Mouse (Mus musculus) CH12.LX (cell line): ENCODE results near the gene Ldb2. TPM values are rescaled to one million over a fixed set of nuclear protein-coding genes. Genes with fewer than 3 reads are reported as not detected.

ENCODE experiments used
- DNase-seq: peaks from one replicate; pipeline ENCODE4 v3.0.0-alpha.2; 2013; ENCODE audit errors: extremely low read depth
- H3K27ac ChIP-seq: 2 replicates; pipeline ENCODE4 v1.5.1; 2012; ENCODE audit warnings: low read depth, mild to moderate bottlenecking, control low read depth, moderate library complexity; ENCODE audit not compliant: insufficient read depth
- H3K27me3 ChIP-seq: replicated peaks from 2 replicates; pipeline ENCODE3; 2012; ENCODE audit warnings: inconsistent platforms
- H3K36me3 ChIP-seq, 2 experiments: replicated peaks in 1 of 2; 2 replicates each; pipeline versions ENCODE3 to v1.6.1; 2012; ENCODE audit warnings: inconsistent platforms in 1 of 2, low read length in 1 of 2, mild to moderate bottlenecking in 1 of 2, mixed read lengths in 1 of 2, moderate library complexity in 1 of 2; ENCODE audit not compliant: control insufficient read depth in 1 of 2, insufficient read depth in 1 of 2
- H3K4me1 ChIP-seq, 2 experiments: 2 replicates each; pipeline ENCODE4 v1.6.1; 2012; ENCODE audit warnings: inconsistent platforms in 1 of 2, moderate library complexity in 1 of 2; ENCODE audit not compliant: insufficient read depth in 2 of 2, control insufficient read depth in 1 of 2
- H3K4me2 ChIP-seq: 2 replicates; pipeline ENCODE4 v1.6.1; 2012; ENCODE audit warnings: low read depth, mild to moderate bottlenecking, control low read depth; ENCODE audit not compliant: poor library complexity, insufficient read depth, severe bottlenecking
- H3K4me3 ChIP-seq, 3 experiments: fragments of 150-350 bp in 1 of 3; sonication (generic) in 1 of 3; replicated peaks in 1 of 3; 2 replicates each; pipeline versions ENCODE3 to v1.5.1; 2011 to 2012; ENCODE audit warnings: low read depth in 2 of 3, low read length in 2 of 3, mild to moderate bottlenecking in 2 of 3, moderate library complexity in 2 of 3, control low read depth in 1 of 3, improper control_type of control experiment in 1 of 3, inconsistent platforms in 1 of 3, mixed read lengths in 1 of 3; ENCODE audit not compliant: poor library complexity in 1 of 3
- H3K79me2 ChIP-seq: replicated peaks from 2 replicates; pipeline ENCODE4 v1.6.1; 2012; ENCODE audit warnings: mild to moderate bottlenecking, moderate library complexity; ENCODE audit not compliant: control insufficient read depth, poor library complexity, insufficient read depth, severe bottlenecking; ENCODE audit errors: extremely low read depth
- H3K9ac ChIP-seq: 2 replicates; pipeline ENCODE4 v1.6.1; 2012; ENCODE audit warnings: low read depth, mild to moderate bottlenecking, control low read depth, moderate library complexity; ENCODE audit not compliant: insufficient read depth
- H3K9me3 ChIP-seq: replicated peaks from 2 replicates; pipeline ENCODE3; 2012; ENCODE audit warnings: low read length, inconsistent platforms, mixed read lengths
- CTCF ChIP-seq, 2 experiments: IDR thresholded peaks in 1 of 2; conservative IDR thresholded peaks in 1 of 2; 2 replicates each; pipeline ENCODE4 v1.5.1; 2011 to 2012; ENCODE audit warnings: low read depth in 2 of 2, low read length in 2 of 2, improper control_type of control experiment in 1 of 2, inconsistent platforms in 1 of 2, mild to moderate bottlenecking in 1 of 2, moderate library complexity in 1 of 2
- ETS1 ChIP-seq: conservative IDR thresholded peaks from 2 replicates; pipeline ENCODE4 v1.6.1; 2012; ENCODE audit warnings: low read depth, mild to moderate bottlenecking, inconsistent platforms, low read length, improper control_type of control experiment, moderate library complexity
- HCFC1 ChIP-seq: IDR thresholded peaks from 2 replicates; pipeline ENCODE4 v1.6.1; 2012; ENCODE audit warnings: low read depth, mild to moderate bottlenecking, inconsistent platforms, low read length, improper control_type of control experiment
- IRF4 ChIP-seq: IDR thresholded peaks from 2 replicates; pipeline ENCODE4 v1.6.1; 2014; ENCODE audit warnings: low read depth, mild to moderate bottlenecking, inconsistent platforms, low read length, improper control_type of control experiment
- PAX5 ChIP-seq: IDR thresholded peaks from 2 replicates; pipeline ENCODE4 v1.6.1; 2012; ENCODE audit warnings: low read length, inconsistent platforms, mixed read lengths
- RAD21 ChIP-seq: IDR thresholded peaks from 2 replicates; pipeline ENCODE4 v1.6.1; 2011; ENCODE audit warnings: low read depth, mild to moderate bottlenecking, low read length, improper control_type of control experiment, moderate library complexity
- TCF12 ChIP-seq: IDR thresholded peaks from 2 replicates; pipeline ENCODE4 v1.6.1; 2014; ENCODE audit warnings: low read depth, mild to moderate bottlenecking, inconsistent platforms, low read length, improper control_type of control experiment
- USF1 ChIP-seq: IDR thresholded peaks from 2 replicates; pipeline ENCODE4 v1.6.1; 2014; ENCODE audit warnings: low read depth, mild to moderate bottlenecking, inconsistent platforms, low read length, improper control_type of control experiment
- dilution Hi-C: fragments of 300-500 bp; cut with MboI; formaldehyde crosslinking; loops from 2 replicates; pipeline ENCODE4 v1.14.3; 2020; ENCODE audit warnings: low sequenced_read_pairs; ENCODE audit not compliant: extremely low pct_unique_long_range_greater_than_20kb, extremely low pct_ligation_motif_present
- in situ Hi-C: fragments of 300-500 bp; cut with MboI; formaldehyde crosslinking; loops from 3 replicates; pipeline ENCODE4 v1.14.3; 2019; ENCODE audit warnings: low sequenced_read_pairs, low pct_ligation_motif_present, low pct_unique_long_range_greater_than_20kb, mixed read lengths
- polyA plus RNA-seq: library from polyadenylated mRNA; unstranded; fragments of >175 nt; gene quantifications from 2 replicates; pipeline ENCODE4 v1.2.1, GENCODE M21; 2012; ENCODE audit warnings: low read depth; ENCODE audit not compliant: insufficient read length
- total RNA-seq, 2 experiments: library from RNA; depleted of rRNA; stranded (reverse); fragments of 300-350 nt in 1 of 2; fragments of >200 nt in 1 of 2; gene quantifications; 2 replicates each; pipeline ENCODE4 v1.2.3; 2012 to 2014

The Ldb2 gene
- total and polyA plus RNA-seq, 3 experiments, result not detected

GRCm38 (mm10) chr5:44706997-44707698, 92.3 kb downstream of the Ldb2 start:
- Histone ChIP-seq H3K9me3 (no peaks in the 10 kb centered on the region), H3K27ac (no peak overlapping the region), H3K4me1 (no peaks in the 10 kb centered on the region), H3K4me2 (no peak overlapping the region), H3K9ac (no peak overlapping the region), H3K4me3 (no peak overlapping the region), H3K36me3 (no peaks in the 10 kb centered on the region), H3K79me2 (no peaks in the 10 kb centered on the region), H3K27me3 (no peaks in the 10 kb centered on the region)
- in situ Hi-C loops (no loop called here), dilution Hi-C loops (no loop called here)
- peak in 1 of 2 experiments; percentile 22; a peak in 1 of 4 replicates for TF ChIP-seq CTCF (conservative IDR thresholded peaks at IDR 0.05 in 1 of 2, IDR thresholded peaks at IDR 0.05 in 1 of 2; ENCODE audit: low read depth in 2 of 2, low read length in 2 of 2)
- peak; percentile 30 for TF ChIP-seq RAD21
- no peak for TF ChIP-seq ETS1
- no peak for DNase-seq

DNA sequence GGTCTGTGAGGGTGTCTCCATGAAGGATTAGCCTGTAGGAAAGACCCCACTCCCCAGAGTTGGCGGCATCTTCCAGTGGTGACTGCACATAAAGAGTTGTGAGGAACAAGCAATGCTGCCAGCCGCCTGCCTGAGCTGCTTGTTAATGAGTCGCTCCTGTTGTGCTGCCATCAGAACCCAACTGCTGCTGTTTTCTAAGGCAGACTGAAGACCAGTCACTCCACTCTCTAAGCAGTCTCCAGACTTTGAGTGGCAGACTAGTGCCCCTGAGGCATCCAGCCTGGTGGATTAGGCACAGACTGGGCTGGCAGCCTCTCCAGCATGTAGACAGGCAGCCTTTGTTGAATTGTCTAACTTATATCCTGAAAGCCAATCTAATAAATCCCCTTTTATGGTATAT, 101.5 kb downstream of the Ldb2 start:
- no peaks in the 10 kb centered on the region for H3K4me1 ChIP-seq
- H3K36me3 ChIP-seq, result no peaks in the 10 kb centered on the region
- no peak overlapping the region for H3K27ac ChIP-seq
- H3K4me2 ChIP-seq, result no peak overlapping the region
- no peaks in the 10 kb centered on the region for H3K9me3 ChIP-seq
- H3K4me3 ChIP-seq, result no peak overlapping the region
- DNase-seq, result no peak
- H3K27me3 ChIP-seq, result no peaks in the 10 kb centered on the region
- no peak overlapping the region for H3K9ac ChIP-seq
- in situ Hi-C loops (no loop called here), dilution Hi-C loops (no loop called here)
- H3K79me2 ChIP-seq, result no peaks in the 10 kb centered on the region
- TF ChIP-seq PAX5, result no peak
- no peak for TF ChIP-seq IRF4
- no peak for TF ChIP-seq HCFC1

- Histone ChIP-seq H3K4me2 (no peak overlapping the region), H3K9ac (no peak overlapping the region)
- dilution Hi-C loops, result no loop called here
- TF ChIP-seq USF1 (no peak), HCFC1 (no peak), TCF12 (no peak)
- TF ChIP-seq, all 38 proteins: peak for 0
- in situ Hi-C loops, result no loop called here
- no peaks in the 10 kb centered on the region for H3K27me3 ChIP-seq
- DNase-seq, result no peak
- H3K4me1 ChIP-seq, result no peaks in the 10 kb centered on the region
- no peak overlapping the region for H3K4me3 ChIP-seq
- H3K27ac ChIP-seq, result no peak overlapping the region
- no peaks in the 10 kb centered on the region for H3K79me2 ChIP-seq
- no peaks in the 10 kb centered on the region for H3K9me3 ChIP-seq
- no peaks in the 10 kb centered on the region for H3K36me3 ChIP-seq
Measured at GRCm38 (mm10) chr5:44696548-44696947, 102.9 kb downstream of the Ldb2 start.
